ENCODE assay signal across 9 mouse cellular contexts in the genomic region with DNA sequence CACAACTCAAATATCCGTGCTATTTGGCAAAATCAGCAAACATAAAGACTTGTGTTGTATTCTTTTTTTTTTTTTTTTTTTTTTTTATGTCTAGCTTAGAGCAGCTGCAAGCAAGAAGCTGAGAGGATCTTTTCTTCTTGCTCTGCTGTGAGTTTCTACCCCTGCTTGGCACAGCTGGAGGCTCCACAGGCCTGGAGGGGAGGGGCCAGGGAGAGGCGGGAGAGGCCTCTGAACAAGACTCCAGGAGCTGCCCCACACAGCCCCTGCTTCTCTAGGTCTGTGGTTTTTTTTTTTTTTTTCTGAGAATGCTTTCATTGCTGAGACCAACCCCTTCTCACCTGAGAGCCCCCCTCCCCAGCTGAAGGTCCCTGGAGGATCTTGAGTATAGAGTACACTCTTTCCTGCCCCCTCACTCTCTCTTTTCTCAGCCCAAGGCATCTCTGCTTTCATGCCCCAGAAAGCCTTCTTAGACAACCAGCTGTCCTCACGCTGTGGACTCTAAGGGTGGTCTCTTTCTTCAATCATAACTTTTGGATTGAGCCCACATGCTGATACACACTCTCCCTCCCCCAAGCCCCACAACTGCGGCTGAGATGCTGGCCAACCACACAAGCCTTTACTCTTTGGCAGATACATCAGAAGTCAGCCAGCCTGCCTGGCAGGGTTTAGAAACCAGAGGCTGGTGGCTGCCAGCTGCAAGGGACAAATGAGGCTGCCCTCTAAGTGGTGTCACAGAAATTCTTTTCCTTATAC.
DNase-seq lines count a peak whose midpoint lies in the region; ATAC-seq and TF ChIP-seq lines count a peak whose summit lies in the region.
"Had no signal": no experiment of that assay in that cellular context is flagged by ENCODE, and none has a peak within 500 bp of the region (broad histone marks: within the 10 kb centered on the region; RNA-seq: fewer than 3 reads in every experiment).

No protein-coding gene starts in this region.

- no peak overlapping the region for H3K9ac ChIP-seq in hindbrain, embryonic 14.5 days
- H3K9ac ChIP-seq: heart, embryonic 15.5 days had no signal

- DNase-seq in layer of hippocampus, adult 9-11 months, result peak; percentile 47
- no peak for DNase-seq in layer of hippocampus, adult 9-10 months (ENCODE audit: low spot score)
- DNase-seq in embryo, embryonic 9.5 days (ENCODE audit: extremely low spot score), result peak; percentile 22
- no peak for DNase-seq in hindbrain, embryonic 14.5 days (ENCODE audit: low spot score)
- DNase-seq in ovary, postnatal 36 days (ENCODE audit: low spot score), result no peak
- no peak for DNase-seq in adrenal gland, adult (ENCODE audit: inconsistent age in 2 of 2, low spot score in 1 of 2)

- peak; percentile 54; the same call in 1 of the 2 replicates for ATAC-seq in hindbrain, embryonic 14.5 days (ENCODE audit: low FRiP score)
- no peak for ATAC-seq in erythroid progenitor cell, adult 5-6 weeks (replicated peaks; ENCODE audit: low FRiP score, poor library complexity, severe bottlenecking)

- H3K4me2 ChIP-seq in hindbrain, embryonic 14.5 days (replicated peaks), result no peak overlapping the region
- peak overlapping the region; percentile 13 for H3K4me2 ChIP-seq in myocyte (ENCODE audit: low read depth)
- H3K4me2 ChIP-seq: heart, embryonic 15.5 days had no signal

- no peaks in the 10 kb centered on the region for H3K36me3 ChIP-seq in hindbrain, embryonic 14.5 days (replicated peaks; ENCODE audit: control insufficient read depth, insufficient read depth)
- H3K36me3 ChIP-seq in myocyte (ENCODE audit: control insufficient read depth, insufficient read depth), result no peaks in the 10 kb centered on the region
- H3K36me3 ChIP-seq: heart, embryonic 15.5 days had no signal

- H3K9me3 ChIP-seq in hindbrain, embryonic 14.5 days (ENCODE audit: control insufficient read depth, low read length), result no peaks in the 10 kb centered on the region
- H3K9me3 ChIP-seq: heart, embryonic 15.5 days had no signal

- 0 out of 2 replicates have a peak, but pooled peaks cover 4% of the 10 kb centered on the region for H3K4me1 ChIP-seq in hindbrain, embryonic 14.5 days (replicated peaks; ENCODE audit: control insufficient read depth, insufficient read depth, low read length)

- no peaks in the 10 kb centered on the region for H3K79me2 ChIP-seq in myocyte (ENCODE audit: control insufficient read depth, insufficient read depth)

- 15% methylated on average over 4 of the region's 4 CpGs for WGBS in hindbrain, embryonic 14.5 days

- TF ChIP-seq POLR2A in myocyte (IDR thresholded peaks at IDR 0.05; ENCODE audit: insufficient read length, low read depth), result no peak

- no peaks in the 10 kb centered on the region for H3K27me3 ChIP-seq in hindbrain, embryonic 14.5 days (ENCODE audit: control insufficient read depth, insufficient read depth, low read length)
- no peaks in the 10 kb centered on the region for H3K27me3 ChIP-seq in myocyte (ENCODE audit: control insufficient read depth, insufficient read depth, insufficient read length)
- H3K27me3 ChIP-seq: heart, embryonic 15.5 days had no signal

- no peak overlapping the region for H3K4me3 ChIP-seq in hindbrain, embryonic 14.5 days (replicated peaks; ENCODE audit: low read length)
- H3K4me3 ChIP-seq in myocyte, result no peak overlapping the region
- H3K4me3 ChIP-seq: heart, embryonic 15.5 days had no signal

- no peak overlapping the region for H3ac ChIP-seq in myocyte (ENCODE audit: control insufficient read depth, insufficient read length)

- H3K27ac ChIP-seq in hindbrain, embryonic 14.5 days, result no peak overlapping the region
- H3K27ac ChIP-seq: heart, embryonic 15.5 days had no signal

TF ChIP-seq in myocyte, 11 proteins besides CTCF, POLR2A, EP300 and RAD21:
- TF ChIP-seq POLR2AphosphoS2 (IDR thresholded peaks at IDR 0.05; ENCODE audit: insufficient read length, low read depth) (no peak), MAX (IDR thresholded peaks at IDR 0.05; ENCODE audit: low read depth) (no peak), MYOD1 (IDR thresholded peaks at IDR 0.05; ENCODE audit: control insufficient read depth in 1 of 3, insufficient read length in 2 of 3, low read depth in 2 of 3) (no peak), TCF3 (IDR thresholded peaks at IDR 0.05; ENCODE audit: insufficient read length, low read depth) (no peak), REST (IDR thresholded peaks at IDR 0.05; ENCODE audit: insufficient read depth, insufficient read length) (no peak), CEBPB (IDR thresholded peaks at IDR 0.05; ENCODE audit: insufficient read depth, poor library complexity, severe bottlenecking) (no peak), E2F4 (IDR thresholded peaks at IDR 0.05; ENCODE audit: insufficient read depth) (no peak), USF1 (IDR thresholded peaks at IDR 0.05; ENCODE audit: low read depth) (no peak), SRF (IDR thresholded peaks at IDR 0.05; ENCODE audit: control insufficient read depth, insufficient read length, low read depth) (no peak), TCF12 (IDR thresholded peaks at IDR 0.05; ENCODE audit: insufficient read depth, poor library complexity, severe bottlenecking) (no peak), MYOG (IDR thresholded peaks at IDR 0.05; ENCODE audit: control insufficient read depth in 1 of 3, insufficient read depth in 1 of 3, insufficient read length in 2 of 3, low read depth in 2 of 3) (no peak)

Comparison
In these comparisons a context has a peak if more than half of its experiments do, and no peak if none do; other contexts are left out.
1. DNase-seq: peak in layer of hippocampus, adult 9-11 months (single experiment) and embryo, embryonic 9.5 days (single experiment); none in layer of hippocampus, adult 9-10 months (single experiment), hindbrain, embryonic 14.5 days (single experiment), ovary, postnatal 36 days (single experiment) and adrenal gland, adult (0 of 2).